Mouse (Mus musculus) stomach, embryonic 14.5 days (tissue): Measurements from ENCODE around the gene Slc9b2. TPM values are rescaled to one million over a fixed set of nuclear protein-coding genes. Genes with fewer than 3 reads are reported as not detected.

ENCODE experiments used
- ATAC-seq: fragments of 200-750 bp; cut with Nextera tagmentation; 2 replicates; pipeline ENCODE4 v1.8.0; 2017; ENCODE audit warnings: low read depth, moderate TSS enrichment; ENCODE audit not compliant: insufficient number of reproducible peaks, insufficient read depth, low FRiP score
- H3K27ac ChIP-seq: fragments of 300-500 bp; sonication (generic); 2 replicates; pipeline ENCODE4 v1.5.1; 2014; ENCODE audit warnings: mild to moderate bottlenecking, low read length, moderate library complexity, mixed read lengths
- H3K27me3 ChIP-seq: fragments of 300-500 bp; sonication (generic); 2 replicates; pipeline ENCODE4 v1.6.1; 2014; ENCODE audit warnings: low read length, control low read depth, mixed read lengths; ENCODE audit not compliant: control insufficient read depth, insufficient read depth
- H3K36me3 ChIP-seq: fragments of 300-500 bp; sonication (generic); 2 replicates; pipeline ENCODE4 v1.6.1; 2014; ENCODE audit warnings: mild to moderate bottlenecking, control low read depth, low read length, moderate library complexity, mixed read lengths; ENCODE audit not compliant: control insufficient read depth, insufficient read depth
- H3K4me1 ChIP-seq: fragments of 300-500 bp; sonication (generic); 2 replicates; pipeline ENCODE4 v1.6.1; 2014; ENCODE audit warnings: low read length, control low read depth, mixed read lengths; ENCODE audit not compliant: control insufficient read depth, insufficient read depth
- H3K4me2 ChIP-seq: fragments of 300-500 bp; sonication (generic); replicated peaks from 2 replicates; pipeline ENCODE4 v1.6.1; 2014; ENCODE audit warnings: low read depth, low read length, control low read depth
- H3K4me3 ChIP-seq: fragments of 300-500 bp; sonication (generic); 2 replicates; pipeline ENCODE4 v1.5.1; 2014; ENCODE audit warnings: low read depth, low read length, control low read depth
- H3K9ac ChIP-seq: fragments of 300-500 bp; sonication (generic); replicated peaks from 2 replicates; pipeline ENCODE4 v1.6.1; 2014; ENCODE audit warnings: low read depth, mild to moderate bottlenecking, control low read depth, low read length, moderate library complexity, mixed read lengths
- H3K9me3 ChIP-seq: fragments of 300-500 bp; sonication (generic); 2 replicates; pipeline ENCODE4 v1.6.1; 2016; ENCODE audit warnings: low read depth, low read length, control low read depth; ENCODE audit not compliant: control insufficient read depth
- WGBS: fragments of 180-500 bp; shearing (Covaris S2); extraction: QIAGEN DNeasy Blood & Tissue Kit; methylation state at CpG from one replicate; pipeline ENCODE4 v1.1.7; 2014; 5-methylcytosine and 5-hydroxymethylcytosine counted together
- polyA plus RNA-seq: library from polyadenylated mRNA; unstranded; fragments of >200 nt; fragmentation: Nextera tagmentation; extraction: Ambion mirVana; gene quantifications from 2 replicates; pipeline ENCODE4 v1.2.1, GENCODE M21; 2014

Gene Slc9b2
- polyA plus RNA-seq, 1 experiment from 2014 or later: 2.5 TPM

- no peaks in the 10 kb centered on the region for H3K4me1 ChIP-seq
- WGBS: 91% methylated on average over 1 of the region's 1 CpGs
- ATAC-seq: no peak
- no peaks in the 10 kb centered on the region for H3K9me3 ChIP-seq
- H3K27ac ChIP-seq: no peak overlapping the region
- H3K36me3 ChIP-seq: no peaks in the 10 kb centered on the region
- H3K9ac ChIP-seq: no peak overlapping the region
- H3K4me2 ChIP-seq: no peak overlapping the region
- H3K4me3 ChIP-seq: no peak overlapping the region
- no peaks in the 10 kb centered on the region for H3K27me3 ChIP-seq
These were observed 11.9 kb upstream of the Slc9b2 start for GRCm38 (mm10) chr3:135295559-135295958.

GRCm38 (mm10) chr3:135298560-135298959 is 8.9 kb upstream of the Slc9b2 start:
- no peak overlapping the region for H3K9ac ChIP-seq
- no peak for ATAC-seq
- WGBS: 81% methylated on average over 3 of the region's 3 CpGs
- H3K27me3 ChIP-seq: no peaks in the 10 kb centered on the region
- no peaks in the 10 kb centered on the region for H3K4me1 ChIP-seq
- H3K36me3 ChIP-seq: no peaks in the 10 kb centered on the region
- H3K4me3 ChIP-seq: no peak overlapping the region
- no peak overlapping the region for H3K4me2 ChIP-seq
- H3K27ac ChIP-seq: no peak overlapping the region
- no peaks in the 10 kb centered on the region for H3K9me3 ChIP-seq

GRCm38 (mm10) chr3:135300081-135300480 is 7.4 kb upstream of the Slc9b2 start:
- Histone ChIP-seq H3K9ac (no peak overlapping the region), H3K27me3 (no peaks in the 10 kb centered on the region), H3K27ac (no peak overlapping the region), H3K9me3 (no peaks in the 10 kb centered on the region), H3K4me1 (no peaks in the 10 kb centered on the region), H3K4me3 (no peak overlapping the region), H3K4me2 (no peak overlapping the region), H3K36me3 (no peaks in the 10 kb centered on the region)
- WGBS: 58% methylated on average over 6 of the region's 6 CpGs
- no peak for ATAC-seq

- no peak for ATAC-seq
- 39% methylated on average over 6 of the region's 6 CpGs for WGBS
- no peak overlapping the region for H3K27ac ChIP-seq
- H3K4me1 ChIP-seq: no peaks in the 10 kb centered on the region
- H3K27me3 ChIP-seq: no peaks in the 10 kb centered on the region
- H3K4me3 ChIP-seq: no peak overlapping the region
- H3K9me3 ChIP-seq: no peaks in the 10 kb centered on the region
- no peaks in the 10 kb centered on the region for H3K36me3 ChIP-seq
- H3K9ac ChIP-seq: no peak overlapping the region
- H3K4me2 ChIP-seq: no peak overlapping the region
These were observed 3.4 kb upstream of the Slc9b2 start for GRCm38 (mm10) chr3:135304060-135304459.

- no peak for ATAC-seq
- no peak overlapping the region for H3K4me2 ChIP-seq
- H3K27ac ChIP-seq: no peak overlapping the region
- H3K27me3 ChIP-seq: no peaks in the 10 kb centered on the region
- no peak overlapping the region for H3K4me3 ChIP-seq
- WGBS: 30% methylated on average over 9 of the region's 9 CpGs
- no peaks in the 10 kb centered on the region for H3K4me1 ChIP-seq
- no peaks in the 10 kb centered on the region for H3K36me3 ChIP-seq
- no peak overlapping the region for H3K9ac ChIP-seq
- H3K9me3 ChIP-seq: no peaks in the 10 kb centered on the region
These were observed 2.9 kb upstream of the Slc9b2 start for GRCm38 (mm10) chr3:135304566-135304965.

- Histone ChIP-seq H3K9me3 (no peaks in the 10 kb centered on the region; the same call in 1 of the 2 replicates), H3K27me3 (no peaks in the 10 kb centered on the region), H3K4me2 (no peak overlapping the region), H3K36me3 (no peaks in the 10 kb centered on the region), H3K4me3 (no peak overlapping the region), H3K4me1 (no peaks in the 10 kb centered on the region), H3K9ac (no peak overlapping the region), H3K27ac (no peak overlapping the region)
- 49% methylated on average over 2 of the region's 2 CpGs for WGBS
- no peak for ATAC-seq
These were observed 5.5 kb downstream of the Slc9b2 start for GRCm38 (mm10) chr3:135312916-135313491.

- no peak for ATAC-seq
- Histone ChIP-seq H3K36me3 (no peaks in the 10 kb centered on the region), H3K4me1 (no peaks in the 10 kb centered on the region), H3K4me2 (no peak overlapping the region), H3K27me3 (no peaks in the 10 kb centered on the region), H3K27ac (no peak overlapping the region), H3K4me3 (no peak overlapping the region), H3K9me3 (no peaks in the 10 kb centered on the region; the same call in 1 of the 2 replicates), H3K9ac (no peak overlapping the region)
- 79% methylated on average over 2 of the region's 2 CpGs for WGBS
These were observed 6.2 kb downstream of the Slc9b2 start for GRCm38 (mm10) chr3:135313727-135314126.

- WGBS: 54% methylated on average over 2 of the region's 2 CpGs
- H3K4me1 ChIP-seq: no peaks in the 10 kb centered on the region
- H3K9me3 ChIP-seq: no peaks in the 10 kb centered on the region; the same call in 1 of the 2 replicates
- no peak overlapping the region for H3K27ac ChIP-seq
- no peaks in the 10 kb centered on the region for H3K36me3 ChIP-seq
- no peak overlapping the region for H3K4me2 ChIP-seq
- no peak overlapping the region for H3K9ac ChIP-seq
- H3K4me3 ChIP-seq: no peak overlapping the region
- ATAC-seq: no peak
- no peaks in the 10 kb centered on the region for H3K27me3 ChIP-seq
These were observed 7.3 kb downstream of the Slc9b2 start for GRCm38 (mm10) chr3:135314811-135315210.
